Mouse (Mus musculus) ES-Bruce4 (cell line): ENCODE measurements around the gene Cntln.

Experiments
- CTCF ChIP-seq: IDR thresholded peaks from one replicate; pipeline ENCODE4 v1.8.1; 2011; ENCODE audit warnings: low read depth, low read length
- EP300 ChIP-seq: IDR thresholded peaks from 2 replicates; pipeline ENCODE4 v1.6.1; 2011; ENCODE audit warnings: low read depth, low read length; ENCODE audit not compliant: insufficient read depth

DNA sequence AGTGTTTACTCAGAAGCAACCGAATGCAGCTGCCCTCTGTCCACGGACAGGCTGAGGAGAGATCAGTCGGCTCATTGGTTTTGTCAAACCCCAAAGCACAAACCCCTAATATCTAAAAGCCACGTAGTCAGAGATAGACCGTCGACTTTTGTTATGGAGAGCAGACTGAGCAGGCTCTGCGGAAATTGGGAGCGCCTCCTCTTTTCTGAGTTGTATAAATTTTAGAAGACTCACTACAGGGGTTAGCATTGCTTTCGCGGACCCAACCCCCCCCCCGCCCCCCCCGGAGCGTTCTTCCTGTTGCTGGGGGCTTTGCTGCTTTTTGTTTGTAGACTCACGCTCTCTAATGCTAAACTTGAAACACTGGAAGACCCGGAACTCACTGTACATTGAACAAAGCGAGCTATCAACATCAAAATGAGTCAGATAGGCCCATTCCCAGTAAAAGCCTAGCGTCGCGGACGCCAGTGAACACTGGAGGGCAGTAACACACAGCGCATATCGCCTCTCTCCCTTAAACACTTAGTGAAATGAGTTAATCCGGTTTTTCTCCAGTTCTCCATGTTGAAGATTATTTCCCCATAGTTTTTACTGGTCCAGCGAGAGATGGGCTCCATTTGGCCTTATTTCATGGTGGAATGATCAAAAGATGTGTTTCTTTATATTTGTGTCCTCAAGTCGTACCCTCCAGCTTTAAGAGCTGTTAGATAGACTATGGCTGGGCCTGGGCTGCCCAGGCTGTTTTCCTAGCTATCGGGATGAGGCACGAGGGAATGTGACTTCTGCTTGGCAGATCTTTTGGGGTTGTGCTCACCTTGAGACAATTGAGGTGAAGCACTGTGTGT is 278.6 kb downstream of the Cntln start:
- TF ChIP-seq CTCF (peak; percentile 83), EP300 (peak; percentile 79)
